Mouse (Mus musculus) testis, adult 2 months (tissue): ENCODE results near the gene Aatk.

Experiments used
- CTCF ChIP-seq: fragments of 200-500 bp; IDR thresholded peaks from 2 replicates; pipeline ENCODE4 v1.5.1; 2012; ENCODE audit warnings: low read depth, mild to moderate bottlenecking, inconsistent platforms, low read length, moderate library complexity; ENCODE audit not compliant: control insufficient read depth, insufficient read depth, insufficient replicate concordance
- POLR2A ChIP-seq: fragments of 200-500 bp; IDR thresholded peaks from 2 replicates; pipeline ENCODE4 v1.6.1; 2012; ENCODE audit warnings: low read depth, mild to moderate bottlenecking, inconsistent platforms, low read length, moderate library complexity; ENCODE audit not compliant: control insufficient read depth

DNA sequence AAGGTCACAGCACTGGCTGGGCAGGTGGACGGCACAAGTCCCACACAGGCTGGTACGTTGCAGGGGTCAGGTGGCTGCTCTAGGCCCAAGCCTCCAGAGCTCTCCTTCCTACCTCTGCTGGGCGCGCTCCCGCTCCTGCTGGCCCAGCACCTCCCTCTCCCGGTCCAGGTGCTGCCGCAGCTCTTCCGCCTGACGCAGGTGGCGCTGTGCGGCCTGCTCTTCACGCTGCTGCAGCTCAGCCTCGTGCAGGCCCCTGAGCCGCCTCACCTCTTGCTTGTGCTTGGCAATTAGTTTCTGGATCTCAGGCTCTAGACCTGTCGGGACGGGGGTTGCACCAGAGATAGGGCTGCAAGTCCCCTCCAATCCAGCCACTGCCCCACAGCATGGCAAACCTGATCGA lies 20.9 kb upstream of the Aatk start:
- TF ChIP-seq POLR2A: no peak
- TF ChIP-seq CTCF: no peak
